Mouse (Mus musculus) neural tube, embryonic 10.5 days (tissue): ENCODE measurements at regions not wholly inside any gene's neighbourhood (a gene's known extent, or its start where the extent isn't known, plus 50 kb on each side); places are given as distances from the start of the nearest gene placed in this dataset.
A peak's percentile ranks its signal among the peaks of the same experiment; 100 is the strongest.
"Not testable (repeated sequence)": the region's sequence is repeated elsewhere in the genome, so short reads cannot be mapped to it uniquely, and the experiment has no call there.

Experiments
- DNase-seq: peaks from one replicate; pipeline ENCODE4 v3.0.0-alpha.2; 2017; ENCODE audit warnings: low spot score; ENCODE audit errors: extremely low spot score

DNA sequence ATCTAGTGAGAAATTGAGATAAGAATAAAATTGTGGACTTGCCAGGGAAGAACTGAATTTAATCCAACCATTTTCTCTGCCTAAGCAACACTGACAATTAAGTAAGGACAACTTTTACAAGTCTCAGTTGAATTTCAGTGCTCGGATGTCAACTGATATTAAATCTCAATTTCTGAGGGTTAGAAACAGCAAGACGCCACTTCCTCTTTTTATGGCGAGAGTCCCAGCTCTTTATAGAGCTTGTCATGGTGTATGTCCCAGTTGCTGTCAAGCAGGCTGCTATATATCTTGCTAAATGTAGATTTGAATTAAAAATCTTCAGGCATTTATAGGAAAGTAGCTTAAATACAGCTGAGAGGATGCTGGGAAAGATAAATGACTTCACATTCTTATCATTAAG, 697.8 kb upstream of the Got2 start:
- DNase-seq = no peak

GRCm38 (mm10) chr8:96552512-96552911, 664.2 kb upstream of the Got2 start:
- DNase-seq = no peak

- DNase-seq = no peak
Measured at GRCm38 (mm10) chr8:96550408-96550807, 662.1 kb upstream of the Got2 start.

DNA sequence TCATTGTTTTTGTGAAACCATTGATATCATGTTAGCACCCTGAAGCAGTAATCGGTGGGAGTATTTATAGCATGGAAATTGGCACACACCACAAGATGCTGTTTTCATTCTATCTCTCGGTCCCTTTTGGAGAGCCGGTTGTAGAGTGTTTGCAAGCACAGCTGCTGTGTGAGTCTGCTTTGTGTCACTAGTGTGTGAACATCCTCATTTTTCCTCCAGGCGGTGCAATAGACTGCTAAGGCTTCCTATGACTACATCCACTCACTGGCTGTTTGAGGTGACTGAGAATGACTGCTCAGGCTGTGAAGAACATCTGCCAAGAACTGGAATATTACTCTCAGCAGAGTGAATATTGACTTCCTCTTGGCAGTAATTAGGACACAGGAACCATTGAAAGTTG, 660.3 kb upstream of the Got2 start:
- DNase-seq = no peak

DNA sequence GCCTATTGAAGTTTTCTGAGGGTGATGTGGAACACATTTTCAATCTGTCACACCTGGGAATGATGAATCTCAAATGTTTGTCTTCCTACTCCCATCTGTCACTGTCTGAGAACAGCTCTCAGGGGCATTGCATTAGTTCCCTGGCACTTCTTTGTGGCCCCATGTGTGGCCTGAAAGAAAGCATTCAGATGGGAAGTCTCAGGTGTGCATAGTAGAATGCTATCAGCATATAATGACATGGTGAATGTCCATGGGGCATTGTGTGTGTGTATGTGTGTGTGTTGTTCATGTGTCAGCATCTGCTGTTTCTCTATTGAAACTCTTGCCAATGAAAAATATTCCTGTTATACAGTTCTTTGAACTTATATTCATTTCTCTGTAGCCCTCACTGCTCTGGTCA, 659.8 kb upstream of the Got2 start:
- DNase-seq = no peak

GRCm38 (mm10) chr8:96542215-96542614, 653.9 kb upstream of the Got2 start:
- no peak for DNase-seq

GRCm38 (mm10) chr8:96498854-96499253, 610.5 kb upstream of the Got2 start:
- no peak for DNase-seq

DNA sequence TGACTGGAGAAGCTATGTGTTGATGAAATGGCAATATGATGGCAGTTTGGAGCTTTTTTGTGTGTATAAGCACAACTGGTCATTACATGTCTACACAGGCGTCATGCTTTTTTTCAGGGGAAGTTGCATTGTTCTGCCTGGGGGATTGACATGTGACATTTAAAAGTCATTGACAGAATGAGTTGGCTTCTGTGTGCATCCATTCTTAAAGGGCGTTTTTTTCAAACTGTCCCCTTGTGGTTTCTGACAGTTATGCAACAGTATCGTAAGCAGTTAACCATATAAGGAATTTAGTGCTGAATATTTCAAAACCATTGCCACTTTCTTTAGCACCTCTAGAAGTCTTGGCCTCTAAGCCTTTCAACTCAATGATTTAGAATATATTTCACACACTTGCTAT, 607.1 kb upstream of the Got2 start:
- DNase-seq = no peak

- no peak for DNase-seq
Measured at GRCm38 (mm10) chr8:96489804-96490203, 601.5 kb upstream of the Got2 start.

DNA sequence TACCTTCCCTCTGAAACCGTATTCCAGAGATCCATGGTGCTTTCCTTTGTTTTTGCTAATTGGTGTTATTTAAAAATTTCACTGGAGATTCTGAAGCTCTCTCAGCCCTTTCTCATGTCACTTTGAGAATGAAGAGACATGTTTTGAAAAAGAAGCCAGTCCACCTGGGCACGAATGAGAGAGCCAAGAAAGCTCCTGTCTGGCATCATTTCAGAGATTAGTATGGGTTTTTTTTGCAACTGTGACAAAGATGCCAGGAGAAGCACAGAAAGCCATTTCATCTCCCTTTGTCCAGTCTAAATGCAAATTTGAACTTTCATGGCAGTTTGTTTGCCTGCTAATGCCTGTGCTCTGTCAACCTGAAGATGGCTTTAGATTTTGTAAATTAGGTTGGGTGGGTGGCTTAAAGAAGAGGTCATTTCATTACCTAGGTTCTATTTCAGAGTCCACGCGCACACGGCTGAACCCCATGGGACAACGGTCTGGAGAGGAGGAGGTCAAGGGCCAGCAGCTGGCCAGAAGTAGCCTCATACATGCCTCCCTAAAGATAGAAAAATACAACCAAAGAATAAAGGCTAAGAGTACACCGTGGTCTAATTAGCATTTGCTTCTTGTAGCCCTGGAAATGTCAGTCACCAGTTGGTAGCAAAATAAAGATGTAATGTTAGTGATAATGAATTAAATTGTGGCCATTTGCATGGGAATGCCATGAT, 600.5 kb upstream of the Got2 start:
- DNase-seq = no peak

DNA sequence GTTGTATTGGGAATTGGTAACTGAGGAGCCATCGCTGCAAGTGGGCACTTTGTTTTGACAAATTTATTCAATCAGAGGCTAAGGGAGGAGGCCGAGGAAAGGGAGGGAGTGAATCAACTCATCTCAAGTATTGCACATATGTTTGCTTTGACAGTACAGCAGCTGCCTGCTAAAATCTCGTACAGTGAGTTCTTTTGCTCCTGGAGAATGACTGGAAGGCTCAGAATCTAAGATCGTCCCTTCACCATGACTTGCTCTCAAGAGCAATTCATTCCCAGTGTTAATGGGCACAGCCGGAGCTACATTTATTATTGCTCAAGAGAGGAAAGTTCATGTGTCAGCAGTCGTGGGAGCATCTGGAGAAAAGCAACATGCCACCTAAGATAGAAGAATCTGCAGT, 567.6 kb upstream of the Got2 start:
- DNase-seq = no peak

- DNase-seq = no peak
Measured at GRCm38 (mm10) chr8:96455336-96455735, 567.0 kb upstream of the Got2 start.

DNA sequence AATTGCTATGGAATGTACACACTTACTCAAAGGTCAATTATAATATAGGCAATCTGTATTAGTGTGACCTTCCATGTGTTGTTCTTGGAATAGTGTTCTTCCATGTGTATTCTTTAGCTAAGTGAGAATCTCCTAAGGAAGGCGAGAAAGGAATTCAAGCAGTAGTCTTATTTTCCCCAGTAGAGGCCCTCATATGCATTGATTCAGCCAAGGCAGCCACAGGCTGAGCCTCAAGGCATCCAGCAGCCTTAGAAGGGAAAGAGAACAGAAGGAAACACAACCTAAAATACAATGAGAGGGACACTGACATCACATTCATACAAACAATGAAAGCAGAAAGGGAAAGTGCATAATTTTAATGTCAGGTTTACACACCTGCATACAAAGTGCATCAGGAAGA, 541.4 kb upstream of the Got2 start:
- DNase-seq = no peak

DNA sequence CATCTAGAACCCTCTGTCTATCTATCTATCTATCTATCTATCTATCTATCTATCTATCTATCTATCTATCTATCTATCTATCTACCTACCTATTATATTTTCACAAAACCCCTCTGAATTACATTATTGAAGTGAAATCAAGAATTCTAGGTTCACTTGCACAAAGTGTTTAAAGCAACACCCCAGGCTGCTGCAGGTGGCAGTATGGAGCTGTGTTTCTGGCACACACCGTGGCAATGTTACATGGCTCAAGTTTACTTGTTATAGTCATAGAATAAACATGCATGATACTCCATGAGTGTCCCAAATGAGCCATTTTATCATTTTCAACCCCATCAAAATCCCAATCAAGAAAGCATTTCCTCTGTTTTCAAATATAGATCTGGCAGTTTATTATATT, 538.6 kb upstream of the Got2 start:
- no peak for DNase-seq

GRCm38 (mm10) chr8:96409601-96410000, 521.3 kb upstream of the Got2 start:
- DNase-seq = no peak

- DNase-seq = no peak
Measured at GRCm38 (mm10) chr8:96404549-96405145, 516.3 kb upstream of the Got2 start.

DNA sequence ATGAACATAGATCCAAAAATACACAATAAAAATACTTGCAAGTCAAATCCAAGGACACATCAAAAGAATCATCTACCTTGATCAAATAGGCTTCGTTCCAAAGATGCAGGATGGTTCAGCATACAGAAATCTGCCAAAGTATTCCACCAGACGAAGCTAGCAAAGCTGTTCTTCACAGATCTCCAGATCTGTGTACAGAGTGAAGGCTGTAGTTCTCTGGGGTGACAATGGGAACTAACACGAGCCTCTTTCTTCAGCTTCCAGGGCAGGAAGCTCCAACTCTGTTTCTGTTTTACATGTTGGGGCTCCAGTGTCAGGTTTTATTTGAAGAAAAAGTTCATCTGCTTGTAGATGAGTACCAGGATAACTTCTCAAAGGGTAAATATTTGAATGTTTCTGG, 515.3 kb upstream of the Got2 start:
- no peak for DNase-seq

GRCm38 (mm10) chr8:96399381-96399780, 511.0 kb upstream of the Got2 start:
- DNase-seq = not testable (repeated sequence)

- DNase-seq = no peak
Measured at GRCm38 (mm10) chr8:96393024-96393423, 504.7 kb upstream of the Got2 start.

- no peak for DNase-seq
Measured at GRCm38 (mm10) chr8:96389251-96389650, 500.9 kb upstream of the Got2 start.

DNA sequence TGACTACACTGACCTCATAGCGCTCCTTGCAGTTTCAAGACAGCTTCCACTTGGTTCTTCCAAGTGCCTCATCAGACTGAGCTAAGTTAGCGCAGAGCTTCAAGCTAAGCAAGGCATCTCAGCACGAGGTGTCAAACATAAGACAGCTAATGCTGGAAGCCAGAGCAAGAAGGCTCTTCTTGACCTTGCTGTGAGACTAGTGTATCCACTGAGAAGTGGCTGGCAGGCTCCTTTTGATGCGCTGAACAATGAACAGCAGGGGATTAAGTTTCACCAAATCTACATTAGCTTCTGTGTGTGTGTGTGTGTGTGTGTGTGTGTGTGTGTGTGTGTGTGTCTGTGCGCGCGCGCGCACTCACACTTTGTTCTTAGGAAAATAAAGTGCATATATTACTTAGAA, 482.2 kb upstream of the Got2 start:
- no peak for DNase-seq

DNA sequence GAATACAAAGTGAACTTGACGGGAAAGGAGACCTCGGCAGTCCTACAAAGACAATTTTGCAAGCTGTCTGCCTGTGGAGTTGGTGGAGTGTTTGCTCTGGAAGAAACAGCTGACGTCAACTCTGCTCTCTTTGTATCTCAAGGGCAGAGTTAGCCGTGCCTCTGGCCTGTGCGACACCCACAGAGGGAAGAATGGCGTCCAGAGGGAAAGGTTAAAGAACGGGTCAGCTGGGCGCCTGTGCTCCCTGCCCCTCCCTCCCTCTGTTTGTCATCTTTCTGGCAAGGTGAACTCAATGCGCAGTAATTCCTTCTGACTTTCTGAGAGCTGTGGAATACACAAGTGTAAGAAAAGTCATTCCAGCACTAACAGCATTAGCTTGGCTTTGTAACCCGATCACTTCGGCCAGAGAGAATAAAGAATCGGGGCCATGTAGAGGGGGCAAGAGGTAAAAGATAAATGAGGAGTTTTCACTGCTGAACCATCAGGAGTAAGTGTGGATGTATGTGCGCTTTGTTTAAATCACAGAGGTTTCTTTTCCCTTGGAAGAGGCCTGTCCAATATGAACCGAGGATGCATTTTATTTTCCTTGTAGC, 474.6 kb upstream of the Got2 start:
- peak; percentile 43 for DNase-seq

DNA sequence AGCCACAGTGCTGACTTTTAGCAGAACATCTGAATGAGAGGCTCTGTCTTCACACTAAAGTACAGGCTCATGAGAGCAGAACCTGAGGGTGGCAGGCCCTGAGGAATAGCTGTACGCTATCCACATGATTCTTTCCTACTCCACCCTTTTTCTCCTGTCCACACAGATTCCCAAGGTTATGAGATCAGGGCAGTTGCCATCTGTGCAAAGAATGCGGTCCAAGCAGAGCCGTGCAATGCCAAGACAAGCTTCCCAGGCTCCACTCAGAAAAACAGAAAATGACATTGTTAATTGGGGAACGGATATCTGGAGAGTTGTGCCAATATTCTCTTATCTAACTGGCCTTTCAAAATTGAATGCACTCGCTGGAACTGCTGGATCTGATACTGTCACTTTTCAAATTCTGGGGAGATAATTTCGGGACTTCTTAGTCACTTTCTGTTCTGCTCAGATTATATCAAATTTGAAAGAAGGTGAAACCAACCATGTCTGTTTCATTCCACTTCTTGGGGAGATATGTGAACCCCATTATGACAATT, 462.3 kb upstream of the Got2 start:
- no peak for DNase-seq
